Mouse (Mus musculus) midbrain, embryonic 11.5 days (tissue): ENCODE measurements at regions not wholly inside any gene's neighbourhood (a gene's known extent, or its start where the extent isn't known, plus 50 kb on each side); places are given as distances from the start of the nearest gene placed in this dataset.

Experiments used
- ATAC-seq: fragments of 200-750 bp; cut with Nextera tagmentation; 2 replicates; pipeline ENCODE4 v1.8.0; 2017; ENCODE audit warnings: moderate TSS enrichment, moderate library complexity; ENCODE audit not compliant: low FRiP score
- DNase-seq: peaks from one replicate; pipeline ENCODE4 v3.0.0; 2015; ENCODE audit warnings: low spot score; ENCODE audit errors: missing footprints
- H3K27ac ChIP-seq: fragments of 300-500 bp; sonication (generic); 2 replicates; pipeline ENCODE4 v1.5.1; 2014; ENCODE audit warnings: low read depth, low read length
- H3K27me3 ChIP-seq: fragments of 300-500 bp; sonication (generic); 2 replicates; pipeline ENCODE4 v1.6.1; 2014; ENCODE audit warnings: mild to moderate bottlenecking, low read length, moderate library complexity, mixed read lengths; ENCODE audit not compliant: control insufficient read depth, insufficient read depth
- H3K36me3 ChIP-seq: fragments of 300-500 bp; sonication (generic); 2 replicates; pipeline ENCODE4 v1.6.1; 2014; ENCODE audit warnings: mild to moderate bottlenecking, low read length, moderate library complexity, mixed read lengths; ENCODE audit not compliant: control insufficient read depth, insufficient read depth
- H3K4me1 ChIP-seq: fragments of 300-500 bp; sonication (generic); 2 replicates; pipeline ENCODE4 v1.6.1; 2014; ENCODE audit warnings: low read length; ENCODE audit not compliant: control insufficient read depth, insufficient read depth
- H3K4me2 ChIP-seq: fragments of 300-500 bp; sonication (generic); 2 replicates; pipeline ENCODE4 v1.6.1; 2014; ENCODE audit warnings: mild to moderate bottlenecking, moderate library complexity
- H3K4me3 ChIP-seq: fragments of 300-500 bp; sonication (generic); 2 replicates; pipeline ENCODE4 v1.5.1; 2014; ENCODE audit warnings: low read depth, low read length
- H3K9ac ChIP-seq: fragments of 300-500 bp; sonication (generic); 2 replicates; pipeline ENCODE4 v1.6.1; 2014; ENCODE audit warnings: low read length
- H3K9me3 ChIP-seq: fragments of 300-500 bp; sonication (generic); 2 replicates; pipeline ENCODE4 v1.6.1; 2016; ENCODE audit warnings: low read length; ENCODE audit not compliant: control insufficient read depth
- WGBS: fragments of 180-500 bp; shearing (Covaris S2); extraction: QIAGEN DNeasy Blood & Tissue Kit; methylation state at CpG from one replicate; pipeline ENCODE4 v1.1.7; 2014; 5-methylcytosine and 5-hydroxymethylcytosine counted together

DNA sequence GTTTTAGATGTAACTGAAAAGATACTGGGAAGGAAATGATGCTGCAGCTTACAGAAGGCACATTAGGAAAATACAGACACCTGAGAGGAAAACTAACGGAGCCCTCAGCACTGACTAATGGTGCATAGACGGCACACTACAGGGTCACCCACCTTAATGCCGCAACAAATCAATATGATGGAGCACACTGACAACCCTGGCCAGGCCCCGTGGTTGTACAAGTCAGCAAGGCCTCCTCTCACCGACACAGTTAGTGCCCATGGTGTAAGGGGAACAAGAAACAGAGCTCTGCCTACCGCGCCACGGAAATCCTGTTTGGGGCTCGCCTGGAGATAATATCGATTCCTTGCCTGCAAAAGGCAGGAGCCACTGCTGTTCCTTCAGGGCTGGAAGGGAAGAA lies 273.9 kb downstream of the Prim2 start:
- no peaks in the 10 kb centered on the region for H3K9me3 ChIP-seq
- H3K27me3 ChIP-seq = no peaks in the 10 kb centered on the region
- 89% methylated on average over 10 of the region's 10 CpGs for WGBS
- no peaks in the 10 kb centered on the region for H3K36me3 ChIP-seq
- H3K4me2 ChIP-seq = no peak overlapping the region
- peak; percentile 72 for DNase-seq
- no peak overlapping the region for H3K27ac ChIP-seq
- H3K4me1 ChIP-seq = no peaks in the 10 kb centered on the region
- H3K4me3 ChIP-seq = no peak overlapping the region
- H3K9ac ChIP-seq = no peak overlapping the region
- ATAC-seq = no peak

DNA sequence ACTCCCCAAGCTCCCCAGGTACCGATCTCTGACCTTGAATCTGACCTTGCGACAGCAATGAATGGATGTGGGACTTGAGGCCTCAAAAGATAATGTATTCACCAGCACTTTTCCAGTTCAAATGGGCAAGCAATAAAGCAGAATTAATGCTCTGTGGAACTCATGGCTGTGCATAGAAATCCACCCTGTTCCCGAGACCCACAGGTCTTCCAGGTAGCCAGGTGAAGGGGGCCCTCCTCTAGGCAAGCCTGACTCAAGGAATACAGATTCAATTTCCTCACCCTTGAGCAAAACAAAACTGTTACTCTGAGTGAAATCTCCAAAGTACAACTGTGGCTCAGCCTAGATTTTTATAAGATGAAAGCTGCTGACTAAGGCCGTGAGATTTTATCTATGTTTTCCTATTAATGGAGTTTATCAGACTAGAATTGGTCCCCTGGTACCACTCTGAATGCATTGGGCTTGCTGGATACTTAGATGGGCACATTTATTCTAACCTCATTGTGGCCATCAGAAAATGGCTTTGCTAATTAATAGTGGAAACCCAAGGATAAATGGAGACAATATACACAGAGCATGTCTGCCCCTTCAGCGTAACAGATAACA lies 274.5 kb downstream of the Prim2 start:
- Histone ChIP-seq H3K4me2 (no peak overlapping the region), H3K9me3 (no peaks in the 10 kb centered on the region), H3K9ac (no peak overlapping the region), H3K4me3 (no peak overlapping the region), H3K36me3 (no peaks in the 10 kb centered on the region), H3K27me3 (no peaks in the 10 kb centered on the region), H3K4me1 (no peaks in the 10 kb centered on the region), H3K27ac (no peak overlapping the region)
- DNase-seq (peak; percentile 69), ATAC-seq (0 out of 2 replicates have a peak, but pooled peaks have one; percentile 22)
- WGBS = 82% methylated on average over 5 of the region's 5 CpGs

DNA sequence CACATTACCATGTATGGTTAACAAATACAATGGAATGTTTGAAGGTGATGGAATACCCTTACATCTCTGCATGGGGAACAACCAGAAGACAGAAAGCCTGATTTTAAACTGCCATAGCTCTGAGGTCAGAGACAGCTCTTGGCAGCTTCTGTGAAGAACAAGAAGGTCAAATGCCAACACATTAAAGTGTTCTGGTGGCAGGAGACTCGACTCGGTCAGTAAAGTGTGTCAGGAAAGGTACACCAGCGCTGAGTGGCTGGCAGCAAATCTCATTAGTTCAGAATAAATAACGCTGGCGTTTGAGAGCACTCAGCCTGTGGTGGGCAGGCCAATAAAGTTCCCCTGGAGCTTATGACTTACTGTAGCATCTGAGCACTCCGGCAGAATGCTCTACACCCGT lies 298.8 kb downstream of the Prim2 start:
- no peak overlapping the region for H3K4me2 ChIP-seq
- no peaks in the 10 kb centered on the region for H3K4me1 ChIP-seq
- H3K4me3 ChIP-seq = no peak overlapping the region
- H3K36me3 ChIP-seq = no peaks in the 10 kb centered on the region
- DNase-seq = no peak
- WGBS = 83% methylated on average over 7 of the region's 7 CpGs
- no peak for ATAC-seq
- no peak overlapping the region for H3K9ac ChIP-seq
- H3K27me3 ChIP-seq = no peaks in the 10 kb centered on the region
- no peak overlapping the region for H3K27ac ChIP-seq
- no peaks in the 10 kb centered on the region for H3K9me3 ChIP-seq

DNA sequence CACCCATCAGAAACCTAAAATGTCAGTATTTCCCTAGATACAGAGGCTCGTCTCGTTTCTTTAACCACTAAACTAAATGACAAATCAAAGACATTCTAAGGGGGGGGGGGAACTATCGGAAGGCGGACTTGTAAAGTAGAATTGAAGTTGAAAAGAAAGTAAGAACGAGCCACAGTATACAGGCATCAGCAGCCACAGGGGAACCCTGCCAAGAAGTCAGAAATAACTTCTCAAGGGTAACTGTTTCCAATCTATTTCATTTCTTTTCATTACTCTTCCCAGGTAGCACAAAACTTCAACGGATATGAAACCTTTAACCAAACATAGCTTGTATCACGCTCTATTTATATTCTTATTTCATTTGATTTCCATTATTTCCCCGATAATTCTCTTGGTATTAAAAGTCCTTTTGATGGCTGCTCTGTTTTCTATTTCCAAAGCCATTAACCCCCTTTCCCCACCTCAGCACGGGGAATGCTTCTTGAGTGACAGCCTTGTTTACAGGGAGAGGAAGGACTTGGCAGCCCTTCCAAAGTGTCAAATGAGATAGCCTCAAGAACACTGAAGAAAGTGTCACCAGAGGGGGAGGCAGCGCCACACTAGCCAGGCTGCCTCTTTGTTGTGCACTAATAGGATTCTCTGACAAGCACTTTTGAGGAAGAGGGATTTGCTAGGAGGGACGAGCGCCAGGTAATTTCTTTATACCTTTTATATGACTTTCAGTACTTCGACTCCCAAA lies 306.7 kb downstream of the Prim2 start:
- no peaks in the 10 kb centered on the region; the same call in 1 of the 2 replicates for H3K4me1 ChIP-seq
- no peaks in the 10 kb centered on the region for H3K36me3 ChIP-seq
- H3K9ac ChIP-seq = no peak overlapping the region
- H3K9me3 ChIP-seq = no peaks in the 10 kb centered on the region
- H3K27me3 ChIP-seq = no peaks in the 10 kb centered on the region
- no peak overlapping the region for H3K27ac ChIP-seq
- H3K4me2 ChIP-seq = no peak overlapping the region
- H3K4me3 ChIP-seq = no peak overlapping the region
- DNase-seq = no peak
- WGBS = 38% methylated on average over 13 of the region's 13 CpGs
- ATAC-seq = peak; percentile 33; the same call in 1 of the 2 replicates

DNA sequence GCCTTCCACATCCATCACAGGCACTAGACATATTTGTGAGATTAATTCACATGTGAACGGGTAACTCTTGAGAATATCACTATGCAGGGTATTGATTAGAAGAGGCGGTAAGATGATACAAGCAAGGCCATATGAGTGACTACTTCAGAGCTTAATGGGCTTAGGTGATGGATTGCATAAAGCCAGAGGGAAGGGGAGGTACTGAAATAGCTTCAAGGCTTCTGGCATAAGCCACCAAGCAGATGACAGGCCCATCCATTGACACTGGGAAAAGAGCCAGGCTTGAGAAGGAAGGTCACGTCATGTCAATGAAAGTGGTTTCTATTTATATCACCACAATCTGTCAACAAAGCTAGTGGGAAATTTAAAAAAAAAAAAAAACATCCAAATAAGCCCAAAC lies 335.5 kb downstream of the Prim2 start:
- ATAC-seq = no peak
- H3K4me1 ChIP-seq = no peaks in the 10 kb centered on the region
- no peak overlapping the region for H3K4me3 ChIP-seq
- no peaks in the 10 kb centered on the region for H3K36me3 ChIP-seq
- H3K9me3 ChIP-seq = no peaks in the 10 kb centered on the region
- H3K4me2 ChIP-seq = no peak overlapping the region
- no peak overlapping the region for H3K27ac ChIP-seq
- H3K27me3 ChIP-seq = no peaks in the 10 kb centered on the region
- H3K9ac ChIP-seq = no peak overlapping the region
- 89% methylated on average over 3 of the region's 3 CpGs for WGBS
- DNase-seq = no peak
